Mouse (Mus musculus) spleen, adult 2 months (tissue): ENCODE results near the gene Vamp2.

Experiments
- CTCF ChIP-seq: fragments of 200-500 bp; IDR thresholded peaks from 2 replicates; pipeline ENCODE4 v1.5.1; 2011; ENCODE audit warnings: mild to moderate bottlenecking, inconsistent platforms; ENCODE audit not compliant: insufficient read depth, insufficient read length, insufficient replicate concordance; ENCODE audit errors: extremely low read depth
- POLR2A ChIP-seq: fragments of 200-500 bp; IDR thresholded peaks from 2 replicates; pipeline ENCODE4 v1.6.1; 2011; ENCODE audit warnings: low read depth, low read length, inconsistent platforms

GRCm38 (mm10) chr11:69085608-69086007 lies 2.7 kb upstream of the Vamp2 start:
- no peak for TF ChIP-seq CTCF
- TF ChIP-seq POLR2A, result no peak
